Mouse (Mus musculus): ENCODE data around the gene Svs1. TPM values are rescaled to one million over a fixed set of nuclear protein-coding genes. Genes with fewer than 3 reads are reported as not detected.
A peak's percentile ranks its signal among the peaks of the same experiment; 100 is the strongest.
"Not testable (repeated sequence)": the region's sequence is repeated elsewhere in the genome, so short reads cannot be mapped to it uniquely, and the experiment has no call there.

The Svs1 gene
- total RNA-seq (2022) = not detected

DNA sequence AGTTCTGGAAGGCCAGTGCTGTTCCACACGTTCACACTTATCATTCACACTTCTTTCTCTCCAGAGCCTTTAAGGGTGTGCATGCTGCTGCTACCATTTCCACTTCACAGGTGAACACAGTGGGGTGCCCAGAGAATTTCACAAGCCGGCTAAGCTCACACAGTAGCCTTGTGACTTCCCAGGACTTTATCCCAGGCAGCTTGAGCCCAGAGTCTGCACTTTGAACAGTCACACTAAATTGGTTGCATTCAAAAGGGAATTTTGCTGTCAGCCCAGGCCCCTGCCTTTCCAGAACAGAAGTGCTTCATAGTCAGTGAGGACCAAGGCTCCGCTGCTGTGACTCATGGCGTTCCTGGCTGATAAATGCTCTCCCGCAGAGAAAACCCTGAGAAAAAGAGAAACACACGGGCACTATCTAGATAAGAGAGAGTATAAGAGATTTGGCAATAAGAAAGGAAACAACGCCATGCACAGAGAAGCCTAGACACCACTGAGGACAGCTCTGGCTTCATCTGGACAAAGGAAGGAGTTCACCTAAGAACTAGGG, at the start of gene Svs1:
Svs1 (plus strand) TSS at position 418 of the 547 bp plus-strand sequence.
- DNase-seq (ENCODE audit: low spot score in 2 of 2) = no peak

DNA sequence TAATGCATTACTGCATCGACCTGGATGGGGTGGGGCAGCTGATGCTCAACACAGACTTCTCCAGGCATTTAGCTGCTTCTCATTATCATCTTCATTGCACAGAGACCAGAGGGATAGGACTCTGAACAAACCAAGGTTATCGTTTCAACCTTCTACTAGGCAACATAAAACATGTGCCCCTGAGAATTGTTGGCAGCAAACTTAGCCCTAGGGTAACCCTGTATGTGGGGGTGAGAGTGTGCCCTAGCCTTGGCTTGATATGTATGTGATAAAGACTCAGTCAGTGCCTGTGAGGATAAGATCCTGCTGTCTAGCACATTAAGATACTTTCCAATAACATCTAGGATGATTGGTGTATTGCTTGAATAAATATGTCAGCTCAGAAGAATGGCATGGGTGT, 37.1 kb upstream of the Svs1 start:
- no peak for DNase-seq (ENCODE audit: low spot score in 2 of 2)

DNA sequence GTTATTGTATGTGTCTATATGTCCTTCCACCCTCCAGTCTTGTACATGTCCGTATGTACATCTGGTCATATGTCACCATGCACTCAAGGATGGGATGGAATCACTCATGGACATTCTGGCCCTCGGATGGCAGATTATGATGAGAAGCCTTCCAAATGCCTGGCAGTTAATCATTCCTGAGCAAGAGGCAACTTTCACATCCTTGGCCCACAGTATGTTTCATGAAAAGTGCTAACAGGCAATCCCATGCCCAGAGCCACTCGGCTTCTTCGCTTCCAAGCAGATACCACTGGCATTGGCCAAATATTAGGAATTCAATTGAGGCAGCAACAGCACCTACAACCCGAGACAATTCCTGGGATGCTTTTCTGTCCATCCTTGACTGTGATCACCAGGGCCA, 36.0 kb upstream of the Svs1 start:
- no peak for DNase-seq (ENCODE audit: low spot score in 2 of 2)

DNA sequence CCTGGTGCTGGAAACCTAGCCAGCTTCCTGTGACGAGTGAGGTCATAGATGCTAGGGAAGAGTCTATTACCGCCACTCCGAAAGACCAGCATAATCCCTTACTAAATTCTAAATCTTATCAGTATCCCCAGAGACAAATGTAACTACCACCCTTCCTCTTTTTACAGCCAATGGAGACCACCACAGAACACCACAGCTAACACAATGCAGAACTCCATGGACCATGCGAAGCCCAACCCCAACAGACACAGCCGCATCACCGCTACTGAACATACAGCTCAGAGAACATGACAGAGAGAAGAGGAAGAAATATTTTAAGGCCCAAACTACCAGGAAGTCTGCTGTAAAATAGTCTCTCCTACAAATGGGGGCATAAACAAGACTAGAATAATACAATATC, 35.0 kb upstream of the Svs1 start:
- DNase-seq (ENCODE audit: low spot score in 2 of 2) = no peak

DNA sequence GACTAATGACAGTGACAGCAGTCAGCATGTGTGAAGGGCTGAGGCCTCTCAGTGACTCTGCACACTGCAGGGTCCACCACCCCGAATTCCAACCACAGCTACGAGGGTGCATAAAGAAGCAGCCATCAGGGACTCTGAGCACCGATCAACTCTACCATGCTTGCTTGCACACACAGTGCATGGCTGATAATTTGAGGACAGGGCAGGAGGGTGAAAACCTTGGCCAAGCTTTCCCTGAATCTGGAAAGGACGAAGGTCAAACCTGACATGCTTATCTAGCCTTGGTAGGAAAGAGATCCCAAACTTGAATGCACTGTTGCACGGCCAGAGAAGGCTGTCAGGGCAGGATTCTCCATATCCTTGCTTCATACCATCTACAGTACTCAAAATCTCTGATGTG, 33.4 kb upstream of the Svs1 start:
- DNase-seq (ENCODE audit: low spot score in 2 of 2) = no peak

DNA sequence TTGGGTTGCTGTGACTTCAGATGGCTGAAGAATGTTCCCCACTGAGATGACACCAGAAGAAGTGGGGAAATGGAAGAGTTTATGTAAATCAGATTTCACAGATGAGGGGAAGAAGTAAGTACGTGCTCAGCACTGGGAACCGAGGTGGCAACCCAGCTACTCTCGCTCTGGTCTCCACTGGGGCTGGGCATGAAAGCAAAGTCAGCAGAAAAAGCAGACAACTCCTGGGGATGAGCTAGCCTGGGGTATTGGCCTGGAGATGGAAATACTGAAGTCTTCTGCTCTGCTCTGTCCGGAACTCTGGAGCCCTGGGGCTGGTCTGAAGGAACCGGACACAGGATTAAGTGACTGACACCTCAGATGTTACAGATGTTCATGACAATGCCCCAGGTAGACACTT, 32.5 kb upstream of the Svs1 start:
- no peak for DNase-seq (ENCODE audit: low spot score in 2 of 2)

DNA sequence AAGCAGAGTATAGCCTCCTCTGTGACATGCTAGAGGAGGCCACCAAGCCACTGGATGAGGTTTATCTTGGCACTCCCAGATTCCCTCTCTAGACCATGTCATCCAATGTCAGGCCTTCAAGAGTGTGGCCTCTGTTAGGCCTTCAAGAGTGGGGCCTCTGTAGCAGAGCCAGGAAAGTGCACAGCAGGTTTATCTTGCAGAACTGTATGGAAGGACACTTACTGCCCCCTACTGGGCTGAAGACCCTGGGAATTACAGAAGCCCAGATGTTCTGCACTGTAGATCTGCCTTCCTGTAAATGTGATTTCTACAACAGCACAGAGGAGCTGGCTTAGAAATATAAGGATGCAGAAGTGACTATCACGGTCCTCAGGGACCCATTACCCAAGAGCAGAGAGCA, 31.7 kb upstream of the Svs1 start:
- peak in 1 of 2 experiments; percentile 44 for DNase-seq (ENCODE audit: low spot score in 2 of 2)

DNA sequence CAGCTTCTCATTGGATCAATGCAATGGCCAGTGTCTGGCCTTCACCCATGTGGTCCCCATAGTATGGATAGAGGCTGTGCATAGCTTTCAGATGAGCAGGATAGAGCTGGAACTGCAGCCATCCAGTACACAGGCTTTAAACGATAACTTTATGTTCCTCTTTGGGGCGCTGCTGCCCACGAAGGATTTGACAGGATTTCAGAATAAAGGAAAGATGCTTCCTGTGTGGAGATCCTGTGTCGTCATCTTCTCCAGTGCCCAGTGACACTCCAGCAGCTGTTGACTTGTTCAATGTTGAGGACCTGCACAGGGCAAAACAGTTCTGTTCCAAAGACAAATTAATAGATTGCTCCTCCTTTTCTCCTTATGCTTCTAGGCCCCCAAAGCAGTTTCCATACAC, 29.9 kb upstream of the Svs1 start:
- DNase-seq (ENCODE audit: low spot score in 2 of 2) = no peak

DNA sequence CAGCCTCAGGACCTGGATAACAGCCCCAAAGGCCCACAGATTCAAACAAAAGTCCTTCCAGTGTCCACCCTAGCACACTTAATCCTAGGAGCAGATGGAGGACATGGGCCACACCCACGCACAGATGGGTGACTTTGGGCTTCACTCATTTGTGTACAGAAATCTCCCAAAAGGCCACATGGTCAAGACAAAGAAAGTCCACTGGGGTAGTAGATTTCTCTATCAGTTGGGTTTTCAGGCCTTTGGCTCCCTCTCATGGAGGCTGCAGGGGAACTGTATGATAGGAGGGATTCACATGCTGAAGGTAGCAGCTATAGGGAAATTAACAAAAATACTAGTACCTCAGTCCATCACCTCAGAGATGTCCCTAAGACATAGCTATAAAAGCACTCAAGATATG, 28.6 kb upstream of the Svs1 start:
- DNase-seq (ENCODE audit: low spot score in 2 of 2) = peak in 1 of 2 experiments; percentile 9

DNA sequence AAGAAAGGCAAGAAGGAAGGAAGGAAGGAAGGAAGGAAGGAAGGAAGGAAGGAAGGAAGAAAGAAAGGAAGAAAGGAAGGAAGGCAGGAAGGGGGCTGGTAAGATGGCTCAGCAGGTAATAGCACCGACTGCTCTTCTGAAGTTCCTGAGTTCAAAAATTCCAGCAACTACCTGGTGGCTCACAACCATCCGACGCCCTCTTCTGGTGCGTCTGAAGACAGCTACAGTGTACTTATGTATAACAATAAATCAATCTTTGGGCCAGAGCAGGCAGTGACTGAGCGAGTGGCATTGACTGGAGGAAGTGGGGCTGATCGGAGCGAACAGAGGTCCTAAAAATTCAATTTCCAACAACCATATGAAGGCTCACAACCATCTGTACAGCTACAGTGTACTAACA, 27.5 kb upstream of the Svs1 start:
- not testable (repeated sequence) for DNase-seq (ENCODE audit: low spot score in 2 of 2)

DNA sequence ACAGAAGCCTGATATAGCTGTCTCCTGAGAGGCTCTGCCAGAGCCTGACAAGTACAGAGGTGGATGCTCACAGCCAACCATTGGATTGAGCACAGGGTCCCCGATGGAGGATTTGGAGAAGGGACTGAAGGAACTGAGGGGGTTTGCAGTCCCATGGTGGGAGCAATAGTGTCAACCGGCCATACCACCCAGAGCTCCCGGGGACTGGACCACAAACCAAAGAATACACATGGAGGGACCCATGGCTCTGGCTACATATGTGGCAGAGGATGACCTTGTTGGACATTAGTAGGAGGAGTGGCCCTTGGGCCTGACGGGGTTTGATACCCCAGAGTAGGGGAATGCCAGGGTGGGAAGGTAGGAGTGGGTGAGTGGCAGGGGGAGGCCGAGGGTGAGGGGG, 20.0 kb upstream of the Svs1 start:
- not testable (repeated sequence) for DNase-seq (ENCODE audit: low spot score in 2 of 2)

DNA sequence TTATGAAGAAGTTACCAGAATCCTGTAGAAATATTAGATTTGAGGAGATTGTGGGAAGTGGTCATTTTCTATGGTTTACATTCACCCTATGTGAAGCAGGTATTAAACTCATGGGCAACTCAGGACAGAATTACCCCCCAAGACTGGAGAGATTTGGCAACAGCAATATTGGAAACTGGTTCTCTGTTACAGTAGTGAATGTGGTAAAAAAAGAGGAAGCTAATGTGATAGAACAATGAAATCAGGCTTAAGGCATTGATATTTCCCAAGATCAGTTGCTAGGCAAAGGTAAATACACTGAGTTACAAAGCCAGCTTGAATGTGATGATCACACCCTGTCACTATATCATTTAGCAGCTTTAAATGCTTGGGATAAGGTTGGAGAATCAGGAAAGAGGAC, 18.8 kb upstream of the Svs1 start:
- no peak for DNase-seq (ENCODE audit: low spot score in 2 of 2)

DNA sequence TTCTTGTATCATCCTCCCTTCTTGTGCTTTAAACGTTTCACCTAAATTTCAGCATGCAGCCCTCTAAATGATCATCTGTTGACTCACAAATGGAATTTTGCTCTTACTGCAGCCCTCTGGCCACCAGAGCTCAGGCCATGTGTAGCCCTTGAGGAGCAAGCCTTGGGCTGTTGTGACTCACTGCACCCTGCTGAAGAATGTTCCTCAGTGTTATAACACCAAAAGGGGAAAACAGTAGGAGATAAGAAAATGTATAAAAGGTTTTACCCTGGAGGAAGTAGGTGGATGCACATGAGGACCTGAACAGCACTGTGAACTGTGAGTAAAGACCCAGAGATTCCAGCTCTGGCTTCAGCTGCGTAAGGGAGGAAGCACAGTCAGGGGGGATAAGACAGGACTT, 12.0 kb upstream of the Svs1 start, which contains the start of gene Doxl2:
Doxl2 (plus strand) TSS at position 301 of the 400 bp plus-strand sequence.
- no peak for DNase-seq (ENCODE audit: low spot score in 2 of 2)

DNA sequence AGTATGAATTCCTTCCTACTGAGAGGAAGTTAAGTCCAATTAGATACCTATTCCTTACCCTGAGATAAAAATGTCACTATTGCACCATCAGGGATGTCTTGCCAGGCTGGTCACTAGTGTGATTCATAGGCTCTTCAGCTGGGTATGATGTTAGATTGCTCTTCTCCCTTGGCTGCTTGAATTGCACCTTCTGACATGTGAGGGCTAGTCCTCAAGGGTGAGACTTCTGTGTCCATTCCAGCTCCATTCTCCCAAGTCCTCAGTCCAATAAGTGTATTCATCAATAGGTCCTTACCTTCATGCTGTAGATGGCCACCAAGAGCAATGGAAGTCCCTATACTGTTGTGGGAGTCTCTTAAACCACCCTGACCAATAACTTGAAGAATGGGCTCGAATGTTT, 7.0 kb upstream of the Svs1 start:
- DNase-seq (ENCODE audit: low spot score in 2 of 2) = no peak

DNA sequence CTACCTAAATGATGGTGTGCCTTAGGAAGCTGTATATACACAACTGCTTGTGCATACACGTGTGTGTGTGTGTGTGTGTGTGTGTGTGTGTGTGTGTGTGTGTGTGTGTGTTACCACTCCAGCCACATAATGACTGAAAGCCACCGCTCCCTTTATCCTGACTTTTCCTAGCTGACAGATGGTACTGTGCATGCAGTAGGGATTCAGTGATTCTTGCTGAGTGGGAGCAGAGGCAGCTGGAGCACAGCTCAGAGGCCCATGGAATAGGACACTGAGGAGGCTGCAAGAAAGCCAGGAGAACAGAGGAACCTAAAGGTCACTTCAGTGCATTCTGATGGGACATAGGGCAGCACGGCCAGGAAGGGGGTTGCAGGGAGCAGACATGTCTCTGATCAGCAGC, 4.4 kb upstream of the Svs1 start:
- DNase-seq (ENCODE audit: low spot score in 2 of 2) = peak; percentile 11 to 23

DNA sequence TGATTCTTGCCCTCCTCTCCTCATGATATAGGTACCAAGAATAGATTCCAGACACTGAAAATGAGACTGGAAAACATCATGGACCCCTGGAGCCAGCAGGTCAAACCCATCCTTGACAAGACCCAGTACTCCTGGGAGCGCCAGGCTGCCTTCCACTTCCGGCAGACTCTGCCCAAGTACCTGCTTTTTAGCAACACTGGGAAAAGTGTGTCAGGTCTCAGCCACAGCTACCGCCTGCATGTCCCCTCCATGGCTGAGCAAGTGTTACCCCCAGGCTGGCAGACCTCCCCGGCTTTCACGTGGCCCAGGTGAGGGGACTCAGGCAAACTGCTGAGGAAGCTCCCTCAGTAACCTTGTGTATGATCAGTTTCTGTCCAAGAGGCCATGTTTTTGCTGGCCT, 3.3 kb downstream of the Svs1 start:
- no peak for DNase-seq (ENCODE audit: low spot score in 2 of 2)

DNA sequence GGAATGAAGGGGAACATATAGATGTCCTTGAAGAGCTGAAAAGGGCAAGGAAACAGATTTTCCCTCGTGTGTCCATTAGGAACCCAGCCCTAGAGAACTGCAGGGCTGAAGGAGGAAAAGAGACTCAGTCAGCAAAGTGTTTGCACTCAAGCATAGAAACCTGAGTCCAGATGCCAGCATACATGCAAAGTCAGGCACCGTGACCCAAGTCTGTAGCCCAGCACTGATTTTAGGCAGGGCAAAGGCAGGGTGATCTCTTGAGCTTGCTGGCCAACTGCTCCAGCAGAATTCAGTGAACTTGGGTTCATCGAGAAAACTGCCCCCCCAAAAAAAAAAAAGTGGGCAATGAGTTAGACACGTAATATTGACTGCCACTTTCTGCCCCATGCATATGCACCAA, 5.3 kb downstream of the Svs1 start:
- DNase-seq (ENCODE audit: low spot score in 2 of 2) = no peak

DNA sequence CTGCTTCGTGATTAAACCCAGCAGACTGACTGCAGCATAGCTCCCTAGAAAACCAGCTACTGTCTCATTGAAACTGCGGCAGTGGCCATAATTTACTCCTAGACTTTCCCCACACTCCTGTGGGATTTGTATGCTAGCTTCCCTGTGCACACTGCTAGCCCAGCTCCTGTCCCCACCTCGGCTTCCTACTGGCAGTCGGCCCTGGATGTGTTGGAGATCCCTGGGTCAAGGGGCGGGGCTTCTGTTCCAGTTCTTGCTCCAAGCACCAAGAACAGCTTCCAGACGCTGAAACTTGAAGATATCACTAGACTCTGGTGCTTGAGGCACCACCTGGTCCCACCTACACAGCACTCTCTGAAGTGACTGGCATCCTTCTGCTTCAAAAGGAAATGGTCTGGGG, 11.5 kb downstream of the Svs1 start:
- no peak for DNase-seq (ENCODE audit: low spot score in 2 of 2)

DNA sequence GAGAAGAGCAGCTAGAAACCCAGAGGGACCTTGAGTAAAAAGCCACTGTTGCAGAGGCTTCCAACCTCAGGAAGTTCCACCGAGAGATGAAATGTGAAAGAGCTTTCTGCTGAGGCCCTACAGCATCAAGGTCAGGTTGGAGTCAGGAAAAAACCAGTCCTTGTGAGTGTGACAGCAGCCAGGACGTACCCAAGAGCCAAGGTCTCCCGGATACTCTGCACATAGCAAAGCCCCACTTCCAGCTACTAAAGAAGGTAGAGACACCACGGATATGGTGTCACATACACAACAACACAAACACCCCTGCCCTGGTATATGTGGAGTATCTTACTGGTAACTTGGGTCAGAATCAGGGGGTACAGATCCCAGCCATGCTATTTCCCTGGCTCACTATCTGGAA, 12.1 kb downstream of the Svs1 start:
- DNase-seq (ENCODE audit: low spot score in 2 of 2) = no peak

DNA sequence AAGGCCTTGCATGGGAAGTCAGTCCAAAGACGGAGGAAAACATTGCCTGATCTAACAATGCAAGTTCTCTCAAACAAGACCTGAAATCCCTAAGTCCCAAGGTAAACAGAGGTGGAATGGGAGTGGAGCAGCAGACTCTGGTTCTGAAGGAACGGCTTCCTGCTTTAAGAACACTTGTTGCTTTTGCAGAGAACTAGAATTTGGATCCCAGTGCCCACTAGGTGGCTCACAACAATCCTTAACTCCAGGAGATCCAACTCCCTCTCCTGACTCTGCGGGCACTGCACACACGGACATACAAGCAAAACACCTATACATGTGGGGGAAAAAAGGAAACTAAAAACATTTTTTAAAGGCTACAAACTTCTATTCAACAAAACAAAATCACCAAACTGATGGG, 16.7 kb downstream of the Svs1 start:
- no peak for DNase-seq (ENCODE audit: low spot score in 2 of 2)

DNA sequence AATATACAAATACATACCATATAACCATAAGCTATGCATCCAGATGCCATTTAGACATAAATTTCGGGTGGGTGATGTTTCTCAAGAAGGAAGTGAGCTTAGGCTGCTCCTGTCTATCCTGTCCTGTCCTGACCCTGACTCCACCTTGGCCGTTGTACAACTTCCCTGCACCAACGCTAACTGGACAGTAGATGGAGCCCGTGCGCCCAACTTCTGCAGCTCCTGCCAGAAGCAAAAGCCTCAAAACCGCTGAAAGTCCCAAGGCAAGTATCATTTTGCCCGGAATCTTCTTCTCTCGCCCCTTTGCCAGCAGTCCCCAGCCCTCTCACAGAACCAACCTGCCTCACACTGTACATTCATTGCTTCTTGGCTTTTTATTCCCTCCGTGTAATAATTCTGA, 21.3 kb downstream of the Svs1 start:
- peak; percentile 41 to 56 for DNase-seq (ENCODE audit: low spot score in 2 of 2)

DNA sequence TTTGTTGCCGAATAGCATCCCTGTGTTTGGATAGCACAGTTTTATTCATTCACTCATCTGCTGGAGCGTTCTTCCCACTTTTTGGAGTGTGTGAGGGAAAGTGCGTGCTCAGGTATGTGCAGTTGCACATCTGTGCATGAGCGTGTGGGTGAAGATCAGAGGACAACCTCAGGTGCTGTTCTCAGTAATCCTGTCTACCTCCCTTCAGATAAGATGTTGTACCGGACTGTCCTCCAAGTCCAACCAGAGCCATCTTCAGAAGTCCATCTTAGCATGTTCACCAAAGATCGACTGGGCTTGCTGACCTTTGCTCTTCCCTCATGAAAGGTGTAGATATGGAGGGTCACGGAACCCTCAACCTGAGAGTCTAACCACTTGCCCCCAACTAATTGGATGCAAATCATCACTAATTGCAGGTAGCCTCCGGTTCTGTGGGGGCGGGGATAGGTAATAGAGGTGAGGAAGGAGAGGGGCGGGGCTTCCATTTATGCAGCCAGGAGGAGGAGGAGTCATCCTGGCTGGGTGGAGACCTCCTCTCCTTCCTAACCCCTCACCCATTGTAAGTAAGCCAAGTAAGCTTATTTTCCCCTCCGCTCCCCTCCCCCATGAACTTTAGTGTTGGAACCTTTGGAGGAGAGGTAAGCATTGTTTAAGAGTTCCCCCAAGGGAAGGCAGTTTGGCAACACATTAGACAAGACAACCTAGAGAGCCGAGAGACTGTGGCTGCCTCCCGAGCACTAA, 21.9 kb downstream of the Svs1 start:
- no peak for DNase-seq (ENCODE audit: low spot score in 2 of 2)

DNA sequence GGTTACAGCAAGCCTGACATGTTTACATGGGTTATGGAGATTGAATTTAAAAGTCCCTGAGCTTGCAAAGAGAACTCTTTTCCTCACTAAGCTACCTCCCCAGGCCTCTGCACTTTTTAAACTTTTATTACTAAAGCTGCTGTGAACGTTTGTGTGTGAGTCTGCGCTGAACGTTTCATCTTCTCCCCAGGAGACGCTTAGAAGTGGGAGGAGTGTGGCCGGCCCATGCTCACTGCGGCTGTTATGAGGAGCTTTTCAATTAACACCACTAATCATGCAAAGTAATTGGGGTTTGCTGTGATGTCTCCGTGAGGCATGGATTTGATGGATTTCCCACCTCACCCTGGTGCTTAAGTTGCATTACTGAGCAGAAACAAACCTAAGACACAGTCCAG, 22.5 kb downstream of the Svs1 start:
- DNase-seq (ENCODE audit: low spot score in 2 of 2) = no peak

DNA sequence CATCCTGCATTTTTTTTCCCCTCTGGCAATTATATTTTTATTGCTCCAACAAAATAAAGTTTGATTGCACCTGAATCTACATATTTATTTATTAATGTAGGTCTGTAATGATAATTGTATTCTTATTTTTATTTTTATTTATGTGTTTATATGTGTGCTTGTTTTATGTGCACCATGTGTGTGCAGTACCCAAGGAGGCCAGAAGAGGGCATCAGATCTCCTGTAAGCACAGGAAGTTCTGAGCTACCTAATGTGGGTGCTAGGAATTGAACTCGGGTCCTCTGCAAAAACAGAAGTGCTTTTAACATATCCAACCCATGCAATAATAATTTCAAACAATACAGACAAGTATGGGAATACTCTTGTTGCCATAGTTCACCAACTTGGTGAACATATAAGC, 23.0 kb downstream of the Svs1 start:
- DNase-seq (ENCODE audit: low spot score in 2 of 2) = no peak
